Mouse (Mus musculus) cerebellum, postnatal 4 days (tissue): ENCODE measurements around the gene Suds3.

Source experiments
- DNase-seq, 2 experiments: peaks; one replicate each; pipeline ENCODE4 v3.0.0; 2022; ENCODE audit warnings: low spot score in 2 of 2, mixed read lengths in 1 of 2

Gene Suds3

GRCm38 (mm10) chr5:117135869-117136268 is 20.0 kb upstream of the Suds3 start:
- peak in 1 of 2 experiments; percentile 20 for DNase-seq

GRCm38 (mm10) chr5:117134889-117135456 is 19.1 kb upstream of the Suds3 start:
- DNase-seq: no peak

- no peak for DNase-seq
These were observed 18.4 kb upstream of the Suds3 start for GRCm38 (mm10) chr5:117134066-117134888.

- no peak for DNase-seq
These were observed 17.6 kb upstream of the Suds3 start for GRCm38 (mm10) chr5:117133446-117134065.

- DNase-seq: no peak
These were observed 14.8 kb upstream of the Suds3 start for GRCm38 (mm10) chr5:117130726-117131125.

- no peak for DNase-seq
These were observed 11.1 kb upstream of the Suds3 start for GRCm38 (mm10) chr5:117127051-117127450.

- no peak for DNase-seq
These were observed 9.8 kb upstream of the Suds3 start for GRCm38 (mm10) chr5:117125482-117126346.

- DNase-seq: no peak
These were observed 7.9 kb upstream of the Suds3 start for GRCm38 (mm10) chr5:117123840-117124239.

- DNase-seq: no peak
These were observed 7.2 kb upstream of the Suds3 start for GRCm38 (mm10) chr5:117123102-117123501.

GRCm38 (mm10) chr5:117121657-117122056 is 5.7 kb upstream of the Suds3 start:
- DNase-seq: no peak

- no peak for DNase-seq
These were observed 4.9 kb upstream of the Suds3 start for GRCm38 (mm10) chr5:117120489-117121466.

GRCm38 (mm10) chr5:117119777-117120488 is 4.0 kb upstream of the Suds3 start, which contains the start of gene Taok3:
Taok3 (plus strand) TSS chr5:117120129.
- peak; percentile 95 to 99 for DNase-seq

- DNase-seq: no peak
These were observed 2.9 kb upstream of the Suds3 start for GRCm38 (mm10) chr5:117118850-117119249.

- no peak for DNase-seq
These were observed 2.3 kb upstream of the Suds3 start for GRCm38 (mm10) chr5:117118220-117118619.

- no peak for DNase-seq
These were observed 1.8 kb upstream of the Suds3 start for GRCm38 (mm10) chr5:117117716-117118115.

- no peak for DNase-seq
These were observed 1.3 kb upstream of the Suds3 start for GRCm38 (mm10) chr5:117117241-117117640.

GRCm38 (mm10) chr5:117116660-117117059 is 747 bp upstream of the Suds3 start:
- no peak for DNase-seq

GRCm38 (mm10) chr5:117115193-117115767 is 633 bp downstream of the Suds3 start:
- peak in 1 of 2 experiments; percentile 28 for DNase-seq

GRCm38 (mm10) chr5:117114581-117115192 is 1.2 kb downstream of the Suds3 start:
- no peak for DNase-seq
